Mouse (Mus musculus) regulatory T cell (primary cell): Measurements from ENCODE around the gene Tmem115.

Source experiments
- in situ Hi-C: fragments of 300-600 bp; cut with MboI, MseI; formaldehyde crosslinking; loops from one replicate; pipeline ENCODE4 v1.15.1; 2025; ENCODE audit warnings: high pct_unique_total_duplicates

Tmem115 gene

DNA sequence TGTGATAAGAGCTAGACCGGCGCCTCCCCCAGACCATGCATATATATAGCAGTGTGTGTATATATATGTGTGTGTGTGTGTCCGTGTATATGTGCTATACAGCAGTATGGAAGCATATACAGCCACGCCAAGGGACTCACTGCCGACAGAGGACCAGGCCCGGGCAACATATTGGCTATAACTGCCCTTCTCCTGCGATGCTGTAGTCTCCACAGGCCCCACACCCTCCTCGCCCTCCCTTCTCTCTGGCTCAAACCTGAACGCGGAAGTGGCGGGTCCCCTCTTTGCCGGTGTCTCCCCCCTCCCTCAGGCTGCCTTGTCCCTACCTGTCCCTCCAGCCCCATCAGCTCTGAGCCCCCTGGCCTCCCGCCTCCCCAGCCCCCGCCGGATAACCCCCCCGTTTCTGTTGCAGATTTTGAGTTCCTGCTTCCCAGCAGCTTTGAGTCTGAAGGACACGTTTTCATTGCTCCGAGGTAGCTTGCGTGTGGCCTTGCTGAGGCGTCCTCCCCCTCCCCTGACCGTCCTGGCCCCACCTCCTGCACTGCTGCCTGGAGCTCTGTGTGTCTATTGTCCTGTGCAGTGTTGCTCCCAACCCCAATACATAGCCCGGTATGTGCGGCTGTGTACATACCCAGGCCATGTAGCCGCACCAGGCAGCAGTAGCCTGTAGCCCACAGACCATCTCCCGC, 11.9 kb upstream of the Tmem115 start:
- in situ Hi-C loops = no loop called here

GRCm38 (mm10) chr9:107522400-107522711, 11.4 kb upstream of the Tmem115 start:
- in situ Hi-C loops = no loop called here

DNA sequence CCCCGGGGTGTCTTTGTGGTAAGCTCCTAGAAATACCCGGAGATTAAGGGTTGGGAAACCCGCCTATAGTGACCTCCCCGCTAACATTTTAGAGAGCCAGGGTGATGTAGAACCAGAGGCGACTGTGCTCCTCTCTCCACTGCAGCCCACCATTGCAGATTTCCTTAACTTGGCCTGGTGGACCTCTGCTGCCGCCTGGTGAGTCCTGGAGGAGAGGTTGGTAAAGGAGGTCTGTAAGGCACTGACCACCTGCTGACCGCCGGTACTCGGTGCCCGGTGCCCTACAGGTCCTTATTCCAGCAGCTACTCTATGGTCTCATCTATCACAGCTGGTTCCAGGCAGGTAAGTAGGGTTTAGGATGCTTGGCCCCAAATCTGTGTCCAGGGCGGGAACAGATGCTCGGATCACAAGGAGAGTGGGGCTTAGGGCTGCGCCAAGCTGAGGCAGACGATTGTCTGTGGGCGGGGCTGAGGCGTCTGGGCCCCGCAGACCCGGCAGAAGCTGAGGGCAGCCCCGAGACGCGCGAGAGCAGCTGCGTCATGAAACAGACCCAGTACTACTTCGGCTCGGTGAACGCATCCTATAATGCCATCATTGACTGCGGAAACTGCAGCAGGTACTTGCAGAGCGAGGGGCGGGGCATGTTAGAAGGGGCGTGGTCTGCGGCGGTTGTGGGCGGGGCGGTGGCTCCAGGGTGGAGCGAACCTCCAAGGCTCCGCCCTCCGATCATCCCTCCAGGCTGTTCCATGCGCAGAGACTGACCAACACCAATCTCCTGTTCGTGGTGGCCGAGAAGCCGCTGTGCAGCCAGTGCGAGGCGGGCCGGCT, 7.3 kb upstream of the Tmem115 start:
- in situ Hi-C loops = no loop called here

GRCm38 (mm10) chr9:107534408-107535202, 860 bp downstream of the Tmem115 start:
- in situ Hi-C loops = no loop called here

GRCm38 (mm10) chr9:107538231-107538630, 4.5 kb downstream of the Tmem115 start:
- in situ Hi-C loops = no loop called here

DNA sequence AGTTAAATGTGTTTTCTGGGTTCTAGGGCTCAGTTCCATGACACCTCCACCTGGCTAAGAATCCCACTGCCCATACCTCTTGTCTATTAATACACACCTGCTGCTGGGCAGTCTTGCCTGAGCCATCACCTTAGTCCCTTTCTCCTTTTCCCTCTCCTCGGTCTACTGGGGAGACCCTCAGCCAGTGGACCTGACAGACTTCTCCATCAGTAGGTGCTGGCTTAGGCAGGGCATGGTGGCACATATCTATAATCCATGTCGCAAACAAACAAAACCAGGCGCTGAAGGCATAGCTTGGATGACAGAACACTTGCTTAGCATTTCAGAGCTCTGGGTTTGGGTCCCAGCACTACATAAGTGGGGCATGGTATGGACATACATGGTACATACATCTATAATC, 5.0 kb downstream of the Tmem115 start:
- in situ Hi-C loops = no loop called here

DNA sequence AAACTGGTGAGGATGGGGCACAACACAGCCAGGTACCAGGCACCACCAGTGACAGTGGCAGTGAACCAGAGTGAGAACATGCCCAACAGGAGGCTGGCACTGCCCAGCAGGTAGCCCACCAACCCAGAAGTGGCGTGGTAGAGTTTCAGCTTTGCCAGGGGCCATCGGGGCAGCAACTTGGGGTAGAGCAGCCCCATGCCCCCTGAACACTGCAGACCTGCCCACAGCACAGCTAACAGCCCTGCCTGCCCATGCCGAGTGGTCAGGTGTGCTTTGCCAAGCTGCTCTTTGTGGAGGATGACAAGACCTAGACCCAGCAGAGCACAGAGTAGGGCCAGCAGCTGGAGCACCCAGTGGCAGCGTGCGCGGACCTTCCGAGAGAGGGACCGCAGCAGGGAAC, 6.2 kb downstream of the Tmem115 start:
- in situ Hi-C loops = loop anchor here (10.0 kb wide), 1 partner anchor 1175 kb away; the partner anchor contains the start of gene Dusp7

DNA sequence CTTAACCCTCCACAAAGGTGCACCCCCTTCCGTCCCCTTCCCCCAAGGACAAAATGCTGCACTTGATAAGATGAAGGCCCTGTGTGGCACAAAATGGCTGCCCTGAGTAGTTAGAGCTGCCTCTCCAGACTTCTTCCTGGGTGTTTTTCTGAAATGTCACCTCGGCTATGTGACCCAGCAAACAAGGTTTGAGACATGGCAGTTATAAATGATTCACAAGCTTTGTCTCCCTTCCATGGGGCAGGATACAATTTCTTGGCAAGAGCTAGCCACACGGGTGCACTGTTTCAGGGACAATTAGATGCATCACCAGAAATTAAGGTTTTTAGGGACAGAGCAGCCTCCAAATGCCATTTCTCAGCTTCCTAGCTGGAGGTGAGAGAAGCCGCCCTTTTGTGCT, 6.7 kb downstream of the Tmem115 start:
- in situ Hi-C loops = loop anchor here (10.0 kb wide), 1 partner anchor 1176 kb away; the partner anchor contains the start of gene Dusp7

DNA sequence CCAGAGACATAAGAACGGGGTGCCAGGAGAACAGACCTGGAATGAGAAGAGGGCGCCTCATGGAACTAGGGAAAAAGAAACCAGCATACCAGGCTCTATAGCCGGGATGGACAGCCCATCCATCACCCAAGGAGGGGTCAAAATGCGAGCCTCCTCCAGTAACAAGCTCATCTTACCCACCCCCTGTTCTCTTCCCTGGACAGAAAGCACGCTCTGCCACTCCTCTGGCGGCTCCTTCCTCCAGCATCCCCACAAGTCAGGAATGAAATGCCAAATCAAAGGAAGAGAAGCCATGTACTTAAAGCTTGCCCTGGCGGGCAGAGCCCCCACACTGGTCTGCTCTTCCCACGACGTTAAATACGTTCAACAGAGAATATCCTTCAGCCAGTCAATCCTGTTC, 7.3 kb downstream of the Tmem115 start:
- in situ Hi-C loops = loop anchor here (10.0 kb wide), 1 partner anchor 1176 kb away; the partner anchor contains the start of gene Dusp7

- in situ Hi-C loops = loop anchor here (10.0 kb wide), 1 partner anchor 1177 kb away; the partner anchor contains the start of gene Dusp7
Observed at GRCm38 (mm10) chr9:107541474-107542351, 8.0 kb downstream of the Tmem115 start, which contains the start of the genes Cyb561d2 and Nprl2. TSS of gene Cyb561d2 (minus strand) at chr9:107542193. TSS of gene Nprl2 (plus strand) at chr9:107542226.

GRCm38 (mm10) chr9:107542352-107542686, 8.6 kb downstream of the Tmem115 start:
- in situ Hi-C loops = loop anchor here (10.0 kb wide), 1 partner anchor 1178 kb away; the partner anchor contains the start of gene Dusp7

DNA sequence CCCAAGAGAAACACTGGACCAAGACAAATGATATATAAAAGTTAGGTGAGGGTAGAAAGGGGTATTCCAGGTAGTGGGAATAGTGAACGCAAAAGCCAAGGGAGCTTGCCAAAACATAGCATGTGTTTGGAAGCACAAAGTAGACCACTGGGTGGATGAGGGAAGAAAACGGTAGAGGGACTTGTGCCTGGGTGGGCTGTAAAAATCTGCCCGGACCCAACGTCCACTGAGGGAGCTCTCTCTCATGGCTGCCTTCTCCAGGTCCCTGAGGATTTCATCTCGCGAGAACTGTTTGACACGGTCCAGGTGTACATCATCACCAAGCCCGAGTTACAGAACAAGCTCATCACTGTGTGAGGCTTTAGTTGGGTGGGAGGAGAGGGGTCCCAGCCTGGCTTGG, 9.0 kb downstream of the Tmem115 start:
- in situ Hi-C loops = loop anchor here (10.0 kb wide), 1 partner anchor 1178 kb away; the partner anchor contains the start of gene Dusp7

DNA sequence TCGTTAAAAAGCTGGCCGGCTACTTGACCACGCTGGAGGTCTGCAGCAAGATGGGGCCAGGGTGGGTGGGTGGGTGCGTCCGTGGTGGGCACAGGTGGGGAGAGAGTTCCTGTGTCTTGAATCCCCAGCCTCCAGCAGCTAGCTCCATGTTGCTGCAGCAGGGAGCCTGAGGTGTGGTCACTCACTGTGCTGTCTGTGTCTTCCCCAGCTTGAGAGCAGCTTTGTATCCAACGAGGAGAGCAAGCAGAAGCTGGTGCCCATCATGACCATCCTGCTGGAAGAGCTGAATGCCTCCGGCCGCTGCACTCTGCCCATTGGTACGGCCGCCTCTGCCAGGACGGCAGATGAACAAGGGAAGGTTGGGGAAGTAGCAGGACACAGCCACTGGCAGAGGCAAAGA, 9.6 kb downstream of the Tmem115 start:
- in situ Hi-C loops = loop anchor here (10.0 kb wide), 1 partner anchor 1178 kb away; the partner anchor contains the start of gene Dusp7

DNA sequence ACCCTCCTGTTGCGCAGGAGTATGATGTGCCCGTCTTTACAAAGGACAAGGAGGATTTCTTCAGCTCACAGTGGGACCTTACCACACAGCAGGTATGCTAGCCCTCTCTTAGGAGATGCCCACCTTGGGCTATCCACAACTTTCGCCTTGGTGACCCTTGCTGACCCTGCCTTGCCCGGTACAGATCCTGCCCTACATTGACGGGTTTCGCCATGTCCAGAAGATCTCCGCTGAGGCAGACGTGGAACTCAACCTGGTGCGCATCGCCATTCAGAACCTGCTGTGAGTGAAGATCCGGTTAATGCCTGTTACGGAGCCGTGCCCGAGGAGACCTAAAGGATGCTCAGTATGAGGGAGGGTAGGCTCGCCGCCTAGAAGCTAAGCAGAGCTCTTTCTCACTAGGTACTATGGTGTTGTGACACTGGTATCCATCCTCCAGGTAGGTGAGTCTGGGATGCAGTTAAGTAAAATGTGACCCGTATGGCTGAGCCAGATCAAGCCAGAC, 10.5 kb downstream of the Tmem115 start:
- in situ Hi-C loops = loop anchor here (10.0 kb wide), 1 partner anchor 1179 kb away; the partner anchor contains the start of gene Dusp7

DNA sequence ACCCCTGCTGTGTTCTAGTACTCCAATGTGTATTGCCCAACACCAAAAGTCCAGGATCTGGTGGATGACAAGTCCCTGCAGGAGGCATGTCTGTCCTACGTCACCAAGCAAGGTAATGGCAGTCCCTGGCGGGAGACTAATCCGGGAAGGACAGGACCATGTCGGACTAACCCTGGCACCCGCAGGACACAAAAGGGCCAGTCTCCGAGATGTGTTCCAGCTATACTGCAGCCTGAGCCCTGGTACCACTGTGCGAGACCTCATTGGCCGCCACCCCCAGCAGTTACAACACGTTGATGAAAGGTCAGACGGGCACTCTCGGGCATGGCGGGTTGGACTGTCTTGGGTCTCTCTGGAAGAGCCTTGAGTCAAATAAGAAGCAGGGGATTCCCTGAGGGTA, 11.0 kb downstream of the Tmem115 start:
- in situ Hi-C loops = loop anchor here (10.0 kb wide), 1 partner anchor 1180 kb away; the partner anchor contains the start of gene Dusp7

GRCm38 (mm10) chr9:107545199-107545598, 11.5 kb downstream of the Tmem115 start:
- in situ Hi-C loops = loop anchor here (10.0 kb wide), 1 partner anchor 1180 kb away; the partner anchor contains the start of gene Dusp7

GRCm38 (mm10) chr9:107545602-107546001, 11.9 kb downstream of the Tmem115 start:
- in situ Hi-C loops = loop anchor here (10.0 kb wide), 1 partner anchor 1181 kb away; the partner anchor contains the start of gene Dusp7

GRCm38 (mm10) chr9:107547026-107547425, 13.3 kb downstream of the Tmem115 start, which contains the start of gene Zmynd10:
TSS of gene Zmynd10 (plus strand) at chr9:107547298.
- in situ Hi-C loops = loop anchor here (10.0 kb wide), 1 partner anchor 1182 kb away; the partner anchor contains the start of gene Dusp7

DNA sequence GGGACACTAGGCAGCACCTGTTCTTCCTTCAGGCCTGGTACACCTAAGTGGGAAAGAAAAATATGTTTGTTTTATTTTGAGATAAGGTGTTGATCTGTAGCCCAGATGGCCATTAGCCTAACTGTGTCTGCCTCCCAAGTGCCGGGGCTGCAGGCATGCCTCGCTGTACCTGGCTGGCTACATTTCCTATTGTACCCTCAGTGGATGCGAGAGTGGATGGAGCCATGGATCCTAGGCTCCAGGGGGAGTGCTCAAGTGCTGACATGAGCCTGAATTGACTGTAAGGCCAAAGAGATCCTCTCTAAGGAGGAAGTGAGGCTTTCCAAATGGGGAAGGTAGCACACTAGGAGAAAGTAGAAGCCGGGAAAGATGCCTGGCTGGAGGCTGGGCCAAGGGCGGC, 14.2 kb downstream of the Tmem115 start:
- in situ Hi-C loops = loop anchor here (10.0 kb wide), 1 partner anchor 1183 kb away; the partner anchor contains the start of gene Dusp7

GRCm38 (mm10) chr9:107548820-107549219, 15.1 kb downstream of the Tmem115 start:
- in situ Hi-C loops = loop anchor here (10.0 kb wide), 1 partner anchor 1184 kb away; the partner anchor contains the start of gene Dusp7
